Mouse (Mus musculus) heart, postnatal 0 days (tissue): ENCODE data around the gene Pla2g15.

ENCODE experiments used
- CTCF ChIP-seq: IDR thresholded peaks from 2 replicates; pipeline ENCODE4 v1.5.1; 2016; ENCODE audit warnings: antibody characterized with exemption, control low read depth, low read depth
- EP300 ChIP-seq: IDR thresholded peaks from 2 replicates; pipeline ENCODE4 v1.6.1; 2016; ENCODE audit warnings: antibody characterized with exemption, low read depth

DNA sequence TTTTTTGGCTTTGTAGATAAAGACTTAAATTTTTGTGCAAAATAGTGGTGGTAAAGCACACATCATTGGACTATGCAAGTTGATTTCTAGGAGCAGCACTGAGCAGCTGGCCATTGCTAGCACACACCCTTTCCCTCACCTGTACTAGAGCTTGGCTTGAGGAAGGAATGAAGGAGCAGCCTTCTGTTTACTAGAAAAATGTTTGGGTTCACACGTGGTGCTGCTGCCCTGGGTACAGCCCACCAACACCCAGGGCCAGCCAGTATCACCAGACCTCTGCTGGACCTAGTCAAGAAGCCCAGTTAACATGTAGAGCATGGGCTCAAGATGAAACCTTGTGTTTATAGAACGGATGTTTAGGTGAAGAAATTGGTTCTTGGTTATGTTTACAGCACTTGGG is 20.2 kb upstream of the Pla2g15 start:
- TF ChIP-seq EP300: no peak
- TF ChIP-seq CTCF: no peak
